Mouse (Mus musculus) kidney, adult 2 months (tissue): ENCODE measurements around the gene Cebpg.

ENCODE experiments used
- CTCF ChIP-seq: fragments of 200-500 bp; conservative IDR thresholded peaks from 2 replicates; pipeline ENCODE4 v1.5.1; 2011; ENCODE audit warnings: low read depth, mild to moderate bottlenecking, control low read depth, low read length, moderate library complexity, mixed read lengths; ENCODE audit not compliant: insufficient read depth, insufficient read length
- POLR2A ChIP-seq: fragments of 200-500 bp; IDR thresholded peaks from one replicate; pipeline ENCODE4 v1.6.1; 2011; ENCODE audit warnings: low read depth, low read length, control low read depth

DNA sequence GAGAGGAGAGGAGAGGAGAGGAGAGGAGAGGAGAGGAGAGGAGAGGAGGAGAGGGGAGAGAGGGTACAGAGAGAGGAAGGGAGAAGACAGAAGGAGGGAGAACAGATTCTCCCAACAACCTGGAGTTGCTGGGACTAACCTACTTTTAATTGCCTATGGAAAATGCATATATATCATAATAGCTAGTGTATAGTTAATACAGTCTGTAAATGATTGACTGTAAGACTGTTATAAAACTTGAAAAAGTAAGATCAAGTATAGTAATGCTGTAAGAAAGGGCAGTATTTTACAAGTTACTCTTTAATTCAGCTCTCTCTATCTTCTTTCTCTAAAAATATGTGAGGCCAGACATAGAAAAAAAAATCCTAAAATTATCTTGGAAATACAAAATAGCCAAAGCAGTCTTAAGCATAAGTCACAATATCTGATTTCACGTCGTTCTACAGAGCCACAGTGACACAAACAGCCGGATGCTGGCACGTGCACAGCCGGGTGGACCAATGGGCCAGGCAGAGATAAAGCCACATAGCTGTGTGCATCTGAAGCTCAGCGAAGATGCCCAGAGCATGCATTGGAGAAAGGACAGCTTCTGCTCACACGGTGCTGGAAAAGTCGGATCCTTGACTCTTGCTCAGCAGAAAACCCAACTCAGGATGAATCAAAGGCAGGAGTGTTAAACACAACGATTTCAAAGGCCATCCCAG, 38.8 kb upstream of the Cebpg start:
- TF ChIP-seq CTCF, result no peak
- TF ChIP-seq POLR2A, result no peak
